Mouse (Mus musculus) erythroid progenitor cell, adult 5-6 weeks (primary cell): ENCODE results near the gene Nmral1. TPM values are rescaled to one million over a fixed set of nuclear protein-coding genes. Genes with fewer than 3 reads are reported as not detected.

Source experiments
- ATAC-seq: replicated peaks from 2 replicates; pipeline ENCODE4 v1.8.0; 2016; ENCODE audit warnings: moderate number of reproducible peaks, mild to moderate bottlenecking, moderate TSS enrichment, inconsistent platforms; ENCODE audit not compliant: poor library complexity, low FRiP score, severe bottlenecking
- total RNA-seq, 2 experiments: library from RNA; stranded (forward) in 1 of 2; stranded (reverse) in 1 of 2; fragments of 150-400 nt in 1 of 2; fragments of 186-747, 209-891 nt in 1 of 2; gene quantifications; 2 replicates each; pipeline versions ENCODE4 v1.2.3 to v1.2.4; 2015 to 2017; ENCODE audit warnings: low replicate concordance in 2 of 2

Nmral1 gene
- total RNA-seq (2015; ENCODE audit: low replicate concordance) (22.2 and 37.8 TPM in 2 replicates), total RNA-seq (2017; ENCODE audit: low replicate concordance) (24.3 and 41.7 TPM in 2 replicates)

DNA sequence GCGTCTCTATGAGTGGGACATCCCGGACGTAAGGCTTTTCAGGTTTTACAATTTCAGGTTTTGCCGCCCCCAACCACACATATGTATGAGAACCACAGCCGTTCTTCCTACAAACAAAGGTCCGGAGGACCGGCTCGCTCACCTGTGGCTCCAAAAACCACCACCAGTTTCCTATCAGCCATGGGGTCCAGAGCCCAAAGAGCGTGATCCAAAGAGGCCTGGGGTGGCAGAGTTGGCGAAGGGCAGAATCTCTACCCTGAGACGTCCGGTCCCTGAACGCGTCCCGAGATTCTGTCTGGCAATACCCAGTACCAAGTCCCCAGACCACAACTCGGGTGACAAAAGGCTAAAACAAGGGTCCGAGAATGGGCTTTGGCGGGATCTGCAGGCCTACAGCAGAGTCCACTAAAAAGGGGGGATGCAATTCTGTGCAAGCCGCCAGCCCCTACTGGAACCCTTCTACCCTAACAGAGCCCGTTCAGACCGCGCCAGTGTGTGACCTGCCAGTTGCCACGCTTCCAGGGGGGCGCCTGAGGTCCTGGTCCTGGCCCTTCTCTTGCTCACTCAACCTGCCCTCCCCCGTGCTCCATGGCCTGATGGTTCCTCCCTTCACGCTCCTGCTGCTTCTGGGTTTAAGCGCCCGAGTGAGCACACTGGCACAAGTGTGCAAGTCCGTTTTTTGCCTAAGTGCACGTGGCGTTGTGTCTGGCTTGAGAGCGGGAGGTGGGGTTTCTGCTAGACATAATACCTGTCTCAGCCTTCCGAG lies at the start of gene Nmral1:
Gene Nmral1, minus strand, starts transcription at position 604 of the 766 bp plus-strand sequence.
- peak; percentile 94 for ATAC-seq

DNA sequence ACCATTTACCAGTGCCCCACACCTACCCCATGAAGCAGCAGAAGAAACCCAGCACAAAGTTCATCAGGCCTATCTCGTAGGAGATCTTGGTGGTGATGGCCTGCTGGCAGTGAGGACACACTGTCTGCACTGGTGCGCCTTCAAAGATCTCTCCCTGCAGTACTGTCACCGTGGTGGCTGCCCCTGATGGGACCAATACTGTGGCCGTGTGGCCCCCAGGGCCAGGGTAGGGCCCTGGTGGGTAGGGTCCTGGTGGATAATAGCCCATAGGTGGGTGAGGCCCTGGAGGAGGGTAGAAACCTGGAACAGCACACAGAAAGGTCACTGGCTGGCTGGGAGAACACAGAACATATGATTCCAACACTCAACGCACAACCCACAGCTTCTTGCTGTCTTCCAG lies 49.6 kb upstream of the Nmral1 start:
- ATAC-seq = no peak

DNA sequence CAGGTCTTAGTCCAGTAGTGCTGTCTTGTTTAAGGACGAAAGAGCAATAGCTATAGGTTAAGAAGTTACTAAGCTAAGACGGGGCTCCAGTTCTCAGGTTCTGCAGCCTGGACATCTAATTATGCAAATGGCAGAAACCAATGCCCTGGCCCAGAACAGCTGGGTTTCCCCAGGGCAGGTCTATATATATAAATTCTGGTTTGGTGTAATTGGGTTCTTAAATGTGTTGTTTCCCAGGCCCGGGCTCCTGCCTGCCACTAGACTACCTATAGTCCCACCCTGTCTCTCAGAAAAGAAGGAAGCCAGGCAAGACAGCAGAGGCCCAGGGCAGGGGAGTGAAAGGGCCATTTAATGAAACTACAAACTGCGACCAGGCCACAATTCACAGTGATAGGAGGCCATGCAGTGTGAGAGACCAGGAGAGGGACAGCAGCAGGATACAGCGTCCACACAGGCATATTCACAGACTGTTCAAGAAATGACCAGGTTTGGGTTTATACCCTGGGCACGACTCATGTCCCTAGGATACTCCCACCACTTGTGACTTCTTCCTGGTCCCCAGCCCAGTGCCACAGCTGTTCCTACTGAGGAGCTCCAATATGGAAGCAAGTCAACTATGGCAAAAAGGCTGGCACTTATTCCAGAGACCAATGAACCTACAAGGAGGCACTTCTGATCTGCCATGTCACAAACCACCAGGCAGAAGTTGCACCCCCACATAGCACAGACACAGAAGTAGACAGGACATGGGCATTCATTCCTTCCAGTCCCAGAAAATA lies 48.0 kb upstream of the Nmral1 start:
- 0 out of 2 replicates have a peak, but pooled peaks have one; percentile 6 for ATAC-seq

DNA sequence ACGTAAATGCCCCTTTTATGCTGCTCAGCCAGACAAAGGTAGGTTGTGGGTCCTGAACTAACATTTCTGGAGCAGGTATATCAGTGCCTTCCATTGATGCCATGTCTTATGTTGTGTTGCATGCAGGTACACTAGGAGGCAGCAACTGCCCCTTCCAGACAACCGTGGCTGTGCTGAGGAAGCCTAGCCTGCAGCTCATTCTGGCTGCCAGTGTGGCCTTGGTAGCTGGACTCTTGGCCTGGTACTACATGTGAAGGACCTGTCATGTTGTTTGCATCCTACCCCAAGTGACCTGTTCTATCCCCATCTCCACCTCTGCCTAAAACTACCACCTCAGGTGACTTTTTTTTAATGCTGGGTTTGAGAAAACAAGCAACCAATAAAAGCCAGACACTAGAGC lies 46.7 kb upstream of the Nmral1 start:
- ATAC-seq = no peak

DNA sequence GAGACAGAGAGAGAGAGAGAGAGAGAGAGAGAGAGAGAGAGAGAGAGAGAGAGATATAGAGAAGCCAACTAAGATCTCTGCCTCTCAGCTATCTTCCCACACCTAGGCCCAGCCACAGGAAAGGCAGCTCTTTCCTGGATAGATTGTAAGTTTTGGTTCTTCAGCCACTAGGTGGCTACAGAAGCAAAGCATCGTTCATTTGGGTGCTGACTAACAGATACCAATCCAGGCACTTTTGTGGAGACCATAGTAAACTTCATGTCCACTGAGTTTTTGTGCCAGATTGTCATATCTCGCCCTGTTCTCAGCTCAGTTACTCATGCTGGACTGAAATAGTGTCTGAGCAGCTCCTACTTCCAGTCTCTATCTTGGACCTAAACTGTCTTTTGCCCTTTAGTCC lies 44.1 kb upstream of the Nmral1 start:
- peak; percentile 70; the same call in 1 of the 2 replicates for ATAC-seq

DNA sequence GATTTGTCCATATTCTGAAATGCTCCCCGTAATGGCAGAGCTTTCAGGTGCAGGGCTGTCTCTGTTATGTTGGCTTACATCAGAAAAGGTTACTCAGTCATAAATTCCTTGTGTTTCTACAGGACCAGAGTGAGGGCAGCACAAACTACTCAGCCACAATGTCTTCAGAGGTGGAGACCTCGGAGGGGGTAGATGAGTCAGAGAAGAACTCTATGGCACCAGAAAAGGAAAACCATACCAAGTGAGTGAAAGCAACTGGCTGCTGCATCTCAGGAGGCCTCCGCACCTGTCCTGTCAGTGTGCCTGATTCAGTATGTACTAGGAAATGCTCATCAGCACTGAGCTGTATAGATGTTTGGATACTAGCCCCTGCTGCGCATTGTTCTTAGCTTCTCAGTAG lies 43.3 kb upstream of the Nmral1 start:
- no peak for ATAC-seq

DNA sequence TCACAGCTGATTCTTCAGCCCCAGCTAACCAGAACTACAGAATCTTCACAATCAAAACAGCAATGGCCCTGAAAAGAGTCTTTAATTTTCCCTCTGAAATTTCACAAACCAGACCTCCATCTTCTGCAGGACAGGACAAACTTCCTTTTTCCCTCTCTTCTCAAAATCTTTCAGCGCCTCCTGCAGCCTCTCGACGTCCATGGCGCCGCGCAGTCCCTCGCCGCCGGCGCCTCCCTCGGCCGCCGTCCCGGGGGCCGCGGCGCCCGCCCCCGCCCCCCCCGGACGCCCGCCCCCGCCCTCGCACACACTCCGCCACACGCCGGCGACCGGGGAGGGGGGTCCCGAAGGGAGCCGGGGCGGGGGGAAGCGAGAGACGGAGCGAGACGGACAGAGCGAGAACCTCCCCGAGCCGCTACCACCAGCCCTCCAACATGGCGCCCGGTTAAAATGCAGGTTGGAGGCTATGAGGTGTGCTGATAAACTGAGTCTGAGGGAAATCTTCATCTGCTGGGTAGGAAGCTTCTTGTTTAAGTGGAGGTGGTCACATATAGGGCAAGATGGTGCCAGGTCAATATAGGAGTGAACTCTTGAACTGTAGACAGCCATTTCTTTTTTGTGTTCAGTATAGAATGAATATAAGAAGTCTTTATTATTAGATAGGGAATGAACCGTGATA lies 37.6 kb upstream of the Nmral1 start:
- ATAC-seq = 0 out of 2 replicates have a peak, but pooled peaks have one; percentile 42

DNA sequence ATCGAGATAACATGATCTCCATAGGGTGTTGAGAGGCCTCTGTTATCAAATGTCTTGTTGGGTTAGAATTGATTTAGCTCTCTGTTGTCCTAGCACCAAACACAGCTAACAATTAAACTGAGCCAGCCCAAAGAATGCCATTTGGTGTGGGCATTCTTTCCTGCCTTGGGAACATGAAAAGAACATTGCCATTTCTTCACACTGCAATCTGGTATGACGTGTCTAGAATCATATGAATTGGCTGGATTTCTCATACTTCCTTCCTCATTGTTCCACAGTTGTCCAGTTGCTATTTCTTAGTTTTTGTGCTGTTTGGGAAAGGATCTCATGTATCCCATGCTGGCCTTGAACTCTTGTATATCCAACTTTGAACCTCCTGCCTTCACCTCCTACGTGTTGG lies 34.9 kb upstream of the Nmral1 start:
- ATAC-seq = no peak

DNA sequence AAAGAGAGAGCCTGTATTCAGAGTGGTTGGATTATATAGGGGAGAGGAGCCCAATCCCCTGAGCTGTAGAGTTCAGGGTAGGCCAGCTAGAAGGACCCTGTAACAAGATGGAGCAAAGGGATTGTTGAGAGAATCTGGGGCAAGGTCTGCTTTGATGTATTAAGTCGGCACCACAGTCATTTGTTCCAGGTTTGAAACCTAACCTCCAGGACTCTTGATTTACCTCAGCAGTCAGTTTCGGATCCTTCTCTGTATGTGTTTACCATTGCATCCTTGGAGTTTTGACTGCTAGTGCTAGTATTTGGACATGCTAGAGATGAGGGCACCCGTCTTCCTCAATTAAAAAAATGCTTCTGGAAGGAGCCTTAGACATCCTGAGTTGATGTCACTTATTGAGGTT lies 33.0 kb upstream of the Nmral1 start:
- ATAC-seq = no peak

DNA sequence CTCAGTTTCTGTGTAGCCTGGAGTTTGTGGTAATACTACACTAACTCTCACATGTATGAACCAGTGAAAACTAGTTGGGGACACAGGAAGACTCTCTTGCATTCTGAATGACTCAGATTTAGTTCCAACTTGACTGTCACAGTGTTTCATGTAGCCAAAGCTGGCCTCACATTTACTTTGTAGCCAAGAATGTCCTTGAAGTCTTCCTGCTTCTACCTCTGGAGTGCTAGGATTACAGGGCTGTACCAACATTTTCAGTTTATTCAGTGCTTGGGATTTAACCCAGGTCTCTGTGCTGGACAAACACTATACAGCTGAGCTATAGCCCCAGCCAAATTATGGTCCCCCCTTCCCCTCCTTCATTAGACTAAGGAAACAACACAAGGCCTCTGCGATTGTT lies 23.0 kb upstream of the Nmral1 start:
- no peak for ATAC-seq

DNA sequence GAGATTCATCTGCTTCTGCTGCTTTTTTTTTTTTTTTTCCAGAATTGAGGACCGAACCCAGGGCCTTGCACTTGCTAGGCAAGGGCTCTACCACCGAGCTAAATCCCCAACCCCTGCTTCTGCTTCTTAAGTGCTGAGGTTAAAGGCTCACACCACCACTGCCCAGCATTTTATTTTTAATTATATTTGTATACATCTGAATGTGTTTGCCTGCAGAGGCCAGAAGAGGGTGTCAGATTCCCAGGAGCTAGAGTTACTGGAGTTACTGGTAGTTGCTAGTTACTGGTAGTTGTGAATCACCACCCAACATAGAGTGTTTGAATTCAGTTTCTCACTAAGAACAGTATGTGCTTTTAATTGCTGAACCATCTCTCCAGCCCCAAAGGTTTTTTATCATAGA lies 20.8 kb upstream of the Nmral1 start:
- no peak for ATAC-seq

DNA sequence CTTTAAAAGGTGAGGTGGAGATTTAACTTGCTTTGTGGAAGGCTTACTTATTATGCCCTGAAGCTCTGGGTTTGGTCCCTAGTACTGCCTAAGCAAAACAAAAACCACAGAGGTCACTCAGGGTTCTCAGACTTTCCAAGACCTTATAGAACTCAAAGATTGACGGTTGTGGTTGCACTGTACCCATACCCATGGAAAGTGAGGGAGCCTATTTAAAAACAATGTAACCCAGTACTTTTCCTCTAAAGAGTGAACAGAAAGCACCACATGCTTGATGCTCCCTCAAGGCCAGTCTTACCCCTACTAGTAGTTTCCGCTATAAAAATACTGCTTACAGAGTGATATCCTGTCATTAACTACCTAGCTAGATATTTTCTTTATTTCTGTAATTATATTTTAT lies 17.1 kb upstream of the Nmral1 start:
- no peak for ATAC-seq

DNA sequence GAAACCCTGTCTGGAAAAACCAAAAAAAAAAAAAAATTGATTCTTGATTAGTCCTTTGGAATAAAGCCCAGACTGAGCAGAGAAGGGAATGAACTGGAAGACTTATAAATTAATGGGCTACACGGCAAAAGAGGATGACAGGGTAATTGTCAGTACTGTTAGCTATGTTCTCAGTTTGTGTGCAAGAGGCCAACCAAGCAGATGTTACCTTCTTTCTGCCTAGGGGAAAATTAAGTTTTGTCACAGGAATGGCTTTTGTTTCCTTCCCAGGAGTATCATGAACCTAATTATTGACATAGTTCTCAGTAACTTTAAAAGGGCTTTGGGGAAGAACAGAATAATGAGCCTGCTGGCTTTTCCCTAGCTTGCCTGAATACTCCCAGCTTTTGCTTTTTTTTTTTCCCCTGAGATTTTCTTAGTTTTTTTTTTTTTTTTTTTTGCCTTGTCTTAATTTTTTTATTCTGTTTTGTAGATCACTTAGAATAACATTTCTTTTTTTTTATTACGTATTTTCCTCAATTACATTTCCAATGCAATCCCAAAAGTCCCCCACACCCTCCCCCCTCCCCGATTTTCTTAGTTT lies 11.7 kb upstream of the Nmral1 start:
- ATAC-seq = no peak

DNA sequence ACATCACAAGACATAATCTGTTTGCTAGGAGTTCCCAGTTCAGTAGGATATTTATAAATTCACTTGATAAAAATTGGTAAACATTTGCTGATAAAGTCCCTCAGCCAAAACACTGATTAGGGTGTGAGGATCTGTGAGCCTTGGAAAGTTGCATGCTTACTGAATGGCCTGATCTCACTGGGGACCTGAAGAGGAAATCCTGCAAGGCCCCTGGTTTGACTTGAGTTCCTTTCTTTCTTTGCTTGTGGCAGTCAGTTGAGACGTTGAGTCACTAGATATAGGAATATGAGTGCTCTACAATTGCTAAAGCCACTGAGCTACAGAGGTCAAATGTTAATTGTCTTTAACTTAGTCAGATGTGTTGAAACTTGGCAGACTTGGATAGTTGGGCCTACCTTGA lies 8.8 kb upstream of the Nmral1 start:
- no peak for ATAC-seq

DNA sequence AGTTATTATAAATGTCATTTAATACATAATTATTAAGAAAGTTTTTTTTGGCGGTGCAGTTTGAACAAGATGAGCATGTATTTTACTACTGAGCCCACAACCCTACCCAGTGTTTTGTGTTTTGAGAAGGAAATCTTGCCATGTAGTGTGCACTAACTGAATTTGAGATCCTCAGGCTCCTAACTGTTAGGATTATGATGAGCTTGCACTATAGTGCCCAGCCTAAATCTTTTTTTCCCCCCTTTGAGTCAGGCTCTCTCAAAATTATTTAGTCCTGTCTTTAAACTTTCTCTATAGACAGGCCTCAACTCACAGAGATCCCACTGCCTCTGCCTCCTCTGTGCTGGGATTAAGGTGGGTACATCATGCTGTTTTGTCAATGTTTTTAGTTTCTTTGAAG lies 8.4 kb upstream of the Nmral1 start:
- ATAC-seq = no peak

DNA sequence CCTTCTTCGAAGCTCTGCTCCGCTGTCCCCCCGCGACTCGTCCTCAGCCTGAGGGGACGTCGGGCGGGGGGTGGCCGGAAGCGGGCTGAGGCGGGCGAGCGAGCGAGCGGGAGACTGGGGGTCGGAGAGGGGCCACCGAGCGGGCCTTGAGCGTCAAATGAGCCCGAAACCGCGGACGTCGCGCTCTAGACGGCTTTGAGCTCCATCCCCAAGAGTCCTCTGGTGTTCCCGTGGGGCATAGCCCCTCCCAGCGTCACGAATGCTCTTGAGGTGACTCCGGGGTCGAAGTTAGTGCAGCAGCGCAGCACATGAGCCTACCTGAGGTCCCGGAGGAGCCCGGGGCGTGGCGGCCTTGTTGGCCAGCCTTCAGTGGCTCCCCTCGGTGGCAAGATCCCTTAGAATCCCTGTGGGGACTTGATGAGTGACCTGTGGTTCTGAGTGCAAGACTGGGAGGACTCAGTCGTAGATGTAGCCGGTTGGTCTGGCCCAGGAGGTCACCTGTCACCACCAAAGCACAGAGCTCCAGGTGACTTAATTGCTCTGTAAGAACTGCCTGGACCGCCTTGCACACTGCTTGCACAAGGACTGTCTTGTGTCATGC lies 7.5 kb upstream of the Nmral1 start:
- ATAC-seq = peak; percentile 59

DNA sequence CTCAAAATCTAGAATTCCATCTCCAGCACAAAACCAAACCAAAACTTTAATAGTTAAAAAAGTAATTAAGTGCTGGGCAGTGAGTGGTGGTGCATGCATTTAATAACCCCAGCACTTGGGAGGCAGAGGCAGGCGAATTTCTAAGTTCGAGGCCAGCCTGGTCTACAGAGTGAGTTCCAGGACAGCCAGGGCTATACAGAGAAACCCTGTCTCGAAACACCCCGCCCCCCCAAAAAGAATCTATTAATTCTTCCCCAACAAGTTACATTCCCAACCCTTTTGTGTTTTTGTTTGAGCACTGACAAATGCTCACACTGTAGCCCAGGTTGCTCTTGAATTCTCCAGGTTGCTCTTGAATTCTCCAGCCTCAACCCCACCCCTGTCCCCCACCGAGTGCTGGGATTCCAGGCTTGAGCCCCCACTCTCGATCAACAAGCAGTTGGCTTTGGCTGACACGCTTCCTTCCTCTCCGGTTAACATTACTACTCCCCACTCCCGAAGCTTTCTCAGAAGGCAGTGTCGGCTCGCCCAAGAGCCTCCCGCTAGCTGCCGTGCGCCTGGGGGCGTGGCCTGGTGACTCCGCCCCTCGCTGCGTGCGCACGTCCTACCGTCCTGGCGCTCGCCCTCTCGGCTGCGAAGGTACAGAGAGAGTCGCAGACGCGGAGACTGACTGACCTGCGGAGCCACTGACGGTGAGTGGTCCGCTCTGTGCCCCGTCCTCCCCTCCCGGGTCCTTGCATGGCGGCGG lies 6.8 kb upstream of the Nmral1 start, which contains the start of gene Hmox2:
Gene Hmox2, plus strand, starts transcription at position 582 of the 748 bp plus-strand sequence.
- ATAC-seq = peak; percentile 99

DNA sequence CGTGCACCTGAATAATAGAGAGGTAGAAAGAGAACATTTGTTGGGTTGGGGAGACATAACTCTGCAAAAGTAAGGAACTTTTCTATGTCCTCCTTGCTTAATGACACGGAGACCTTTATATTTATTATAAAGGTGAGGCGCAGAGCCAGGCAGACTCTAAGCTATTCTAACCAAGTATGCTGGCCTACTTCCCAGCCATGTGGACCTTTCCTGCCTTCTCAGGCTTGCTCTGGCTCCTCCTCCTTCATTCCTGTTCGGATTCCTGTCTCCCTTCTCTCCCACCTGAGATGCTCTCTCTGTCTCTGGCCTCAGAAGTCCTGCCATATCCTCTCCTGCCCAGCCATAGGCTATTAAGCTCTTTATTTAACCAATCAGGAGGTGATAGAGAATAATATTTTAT lies 6.1 kb upstream of the Nmral1 start:
- ATAC-seq = no peak

DNA sequence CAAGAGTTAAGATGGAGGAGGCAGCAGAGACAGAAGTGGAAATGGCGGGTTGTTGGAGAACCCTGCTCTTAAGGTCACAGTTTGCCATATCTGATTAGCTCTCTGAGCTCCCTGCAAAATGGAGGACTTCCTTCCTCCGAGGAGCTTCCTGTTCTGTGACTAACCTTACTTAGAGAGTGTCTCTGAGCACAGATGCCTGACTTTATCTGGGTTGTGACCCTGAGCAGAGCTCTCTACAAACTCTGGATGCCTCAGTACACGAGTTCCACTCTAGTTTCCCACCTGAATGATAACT lies 3.7 kb upstream of the Nmral1 start:
- ATAC-seq = no peak
